Mouse (Mus musculus): ENCODE measurements around the gene Olfr1013. TPM values are rescaled to one million over a fixed set of nuclear protein-coding genes. Genes with fewer than 3 reads are reported as not detected.

The Olfr1013 gene
- not detected for total RNA-seq (2023)

GRCm38 (mm10) chr2:85766798-85767197 lies at the start of gene Olfr1013:
TSS of gene Olfr1013 (plus strand) at chr2:85767098.

GRCm38 (mm10) chr2:85762666-85763065 lies 4.2 kb upstream of the Olfr1013 start, which contains the start of gene Olfr1012:
TSS of gene Olfr1012 (minus strand) at chr2:85762766.

GRCm38 (mm10) chr2:85772413-85772812 lies 5.5 kb downstream of the Olfr1013 start, which contains the start of gene Olfr1014:
TSS of gene Olfr1014 (plus strand) at chr2:85772713.

GRCm38 (mm10) chr2:85781717-85782116 lies 14.8 kb downstream of the Olfr1013 start, which contains the start of gene Olfr1015:
TSS of gene Olfr1015 (plus strand) at chr2:85782017.

GRCm38 (mm10) chr2:85802444-85802843 lies 35.5 kb downstream of the Olfr1013 start, which contains the start of gene Olfr1016:
TSS of gene Olfr1016 (minus strand) at chr2:85802544.

GRCm38 (mm10) chr2:85818179-85818578 lies 51.3 kb downstream of the Olfr1013 start, which contains the start of gene Olfr1018:
TSS of gene Olfr1018 (plus strand) at chr2:85818479.

Other genes with a start within 250 kb of the Olfr1013 start
- gene 4833423E24Rik, start 248.1 kb upstream of the Olfr1013 start, total RNA-seq (2023), result not detected
- not detected for gene Olfr996, start 187.9 kb upstream of the Olfr1013 start, total RNA-seq (2023)
- not detected for gene Olfr998, start 178.2 kb upstream of the Olfr1013 start, total RNA-seq (2023)
- gene Olfr1000, start 155.2 kb upstream of the Olfr1013 start, total RNA-seq (2023), result not detected
- not detected for gene Olfr1002, start 116.4 kb upstream of the Olfr1013 start, total RNA-seq (2023)
- not detected for gene Olfr154, start 102.6 kb upstream of the Olfr1013 start, total RNA-seq (2023)
- gene Olfr1006, start 88.3 kb upstream of the Olfr1013 start, total RNA-seq (2023), result not detected
- gene Olfr1008, start 77.7 kb upstream of the Olfr1013 start, total RNA-seq (2023), result not detected
- not detected for gene Olfr1009, start 51.7 kb upstream of the Olfr1013 start, total RNA-seq (2023)
- not detected for gene Olfr1012, start 4.3 kb upstream of the Olfr1013 start, total RNA-seq (2023)
- gene Olfr1014, start 5.6 kb downstream of the Olfr1013 start, total RNA-seq (2023), result not detected
- gene Olfr1015, start 14.9 kb downstream of the Olfr1013 start, total RNA-seq (2023), result not detected
- gene Olfr1016, start 35.4 kb downstream of the Olfr1013 start, total RNA-seq (2023), result not detected
- not detected for gene Olfr1018, start 51.4 kb downstream of the Olfr1013 start, total RNA-seq (2023)
- gene Olfr1019, start 78.4 kb downstream of the Olfr1013 start, total RNA-seq (2023), result not detected
- not detected for gene Olfr1020, start 79.9 kb downstream of the Olfr1013 start, total RNA-seq (2023)
- gene Olfr1022, start 101.5 kb downstream of the Olfr1013 start, total RNA-seq (2023), result not detected
- gene Olfr1023, start 118.5 kb downstream of the Olfr1013 start, total RNA-seq (2023), result not detected
- gene Olfr1024, start 138.0 kb downstream of the Olfr1013 start, total RNA-seq (2023), result not detected
- not detected for gene Olfr1025-ps1, start 148.1 kb downstream of the Olfr1013 start, total RNA-seq (2023)
- gene Olfr1026, start 154.5 kb downstream of the Olfr1013 start, total RNA-seq (2023), result not detected
- gene Olfr1028, start 183.3 kb downstream of the Olfr1013 start, total RNA-seq (2023), result not detected
- gene Olfr1029, start 206.8 kb downstream of the Olfr1013 start, total RNA-seq (2023), result not detected
- not detected for gene Olfr1030, start 212.2 kb downstream of the Olfr1013 start, total RNA-seq (2023)
- gene Olfr1031, start 223.2 kb downstream of the Olfr1013 start, total RNA-seq (2023), result not detected
- not detected for gene Olfr1032, start 238.4 kb downstream of the Olfr1013 start, total RNA-seq (2023)

All from CD4-positive naive resting alpha-beta T cell, adult 76 days (primary cell).